Mouse (Mus musculus): ENCODE results near the gene Taf1d.
"Not testable (repeated sequence)": the region's sequence is repeated elsewhere in the genome, so short reads cannot be mapped to it uniquely, and the experiment has no call there.

Gene Taf1d

DNA sequence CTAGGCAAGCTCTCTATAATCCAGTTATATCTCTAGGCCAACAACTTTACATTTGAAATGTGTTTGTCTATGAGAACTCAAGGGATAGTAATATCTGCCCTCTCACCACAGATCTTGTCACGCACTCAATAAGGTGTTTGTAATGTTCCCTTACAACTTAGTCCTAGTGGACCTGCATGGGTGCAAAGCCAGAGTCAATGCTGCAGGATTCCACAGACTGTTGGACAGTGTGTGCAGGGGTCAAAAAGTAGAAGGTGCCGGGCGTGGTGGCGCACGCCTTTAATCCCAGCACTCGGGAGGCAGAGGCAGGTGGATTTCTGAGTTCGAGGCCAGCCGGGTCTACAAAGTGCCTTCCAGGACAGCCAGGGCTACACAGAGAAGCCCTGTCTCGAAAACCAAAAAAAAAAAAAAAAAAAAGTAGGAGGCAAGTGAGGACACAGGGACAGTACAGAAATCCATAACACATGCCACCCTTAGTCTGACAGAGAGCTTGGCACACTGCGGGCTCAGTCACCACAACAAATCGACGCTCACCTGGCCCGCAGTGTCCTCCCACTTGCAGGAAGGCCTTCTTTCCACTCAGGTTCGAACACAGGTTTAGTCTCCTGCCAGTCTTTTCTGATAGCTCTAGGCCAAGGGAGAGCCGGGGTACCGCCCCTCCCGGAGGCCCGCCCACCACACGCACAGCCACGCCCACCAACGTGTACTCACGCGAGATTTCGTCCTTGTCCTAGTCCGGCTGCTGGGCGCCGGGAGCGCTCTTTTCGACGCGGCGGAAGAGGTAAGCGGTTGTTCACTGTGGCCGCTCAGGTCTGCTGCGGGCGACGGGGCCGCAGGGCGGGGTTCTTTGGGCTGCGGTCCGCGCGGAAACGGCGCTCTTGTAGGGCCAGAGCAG, at the start of gene Taf1d:
Gene Taf1d, plus strand, starts transcription at position 712 of the 895 bp plus-strand sequence.
- peak; percentile 93 for DNase-seq (ENCODE audit: low read depth, low spot score)

DNA sequence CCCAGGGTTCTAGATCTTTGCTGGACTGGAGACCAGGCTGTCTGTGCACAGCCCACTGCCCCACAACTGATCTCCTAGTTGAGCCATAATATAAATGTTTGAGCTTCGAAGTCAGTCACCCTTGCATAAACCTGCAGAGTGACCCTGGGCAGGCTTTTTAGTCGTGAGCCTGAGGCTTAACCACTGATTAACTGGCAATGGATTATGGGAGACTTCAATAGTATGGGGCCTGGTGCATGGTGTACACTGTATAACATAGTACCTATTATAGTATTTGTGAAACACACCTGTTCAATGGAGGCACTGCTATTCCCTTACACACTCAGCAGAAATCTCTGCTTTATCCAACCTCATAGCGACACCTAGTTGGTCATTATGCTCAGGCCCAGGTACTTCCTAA, 49.8 kb upstream of the Taf1d start:
- no peak for DNase-seq (ENCODE audit: low read depth, low spot score)

DNA sequence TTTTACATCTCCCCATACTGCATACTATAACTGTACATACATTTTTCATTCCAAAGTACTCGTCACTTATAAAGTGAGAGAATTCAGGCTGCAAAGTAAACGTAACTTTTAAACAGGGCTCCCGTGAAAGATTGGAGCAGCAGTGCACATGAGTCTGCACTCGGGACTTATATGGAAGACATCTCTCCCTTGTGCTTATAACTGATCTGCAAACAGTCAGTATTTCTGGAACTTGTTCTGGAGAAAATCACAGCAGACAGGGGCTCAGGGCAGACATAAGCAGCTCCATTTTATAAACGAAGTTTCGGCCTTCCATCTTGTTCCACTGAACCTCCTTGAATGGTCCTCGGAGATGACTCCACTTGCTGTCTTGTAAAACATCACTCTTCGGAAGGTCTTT, 44.0 kb upstream of the Taf1d start:
- no peak for DNase-seq (ENCODE audit: low read depth, low spot score)

DNA sequence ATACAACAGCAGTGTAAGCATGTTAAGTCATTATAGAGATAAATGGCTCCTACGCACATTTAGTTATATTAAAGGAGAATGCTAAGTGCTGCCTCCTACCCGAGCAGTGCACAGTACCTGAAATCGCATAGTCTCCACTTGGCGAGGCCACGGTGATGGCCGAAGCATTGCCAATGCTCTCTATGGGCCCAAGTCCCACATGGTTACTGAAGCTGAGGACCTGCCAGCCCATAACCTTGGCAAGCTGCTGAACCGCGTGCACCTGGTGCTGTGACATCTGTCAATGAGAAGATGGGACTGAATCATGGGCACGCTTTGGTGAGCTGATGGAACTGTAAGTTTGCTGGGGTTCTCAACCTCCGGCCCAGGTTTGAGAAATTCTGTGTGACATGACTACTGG, 42.5 kb upstream of the Taf1d start:
- no peak for DNase-seq (ENCODE audit: low read depth, low spot score)

GRCm38 (mm10) chr9:15273981-15274380, 32.0 kb upstream of the Taf1d start:
- no peak for DNase-seq (ENCODE audit: low read depth, low spot score)

GRCm38 (mm10) chr9:15276855-15277254, 29.2 kb upstream of the Taf1d start:
- no peak for DNase-seq (ENCODE audit: low read depth, low spot score)

DNA sequence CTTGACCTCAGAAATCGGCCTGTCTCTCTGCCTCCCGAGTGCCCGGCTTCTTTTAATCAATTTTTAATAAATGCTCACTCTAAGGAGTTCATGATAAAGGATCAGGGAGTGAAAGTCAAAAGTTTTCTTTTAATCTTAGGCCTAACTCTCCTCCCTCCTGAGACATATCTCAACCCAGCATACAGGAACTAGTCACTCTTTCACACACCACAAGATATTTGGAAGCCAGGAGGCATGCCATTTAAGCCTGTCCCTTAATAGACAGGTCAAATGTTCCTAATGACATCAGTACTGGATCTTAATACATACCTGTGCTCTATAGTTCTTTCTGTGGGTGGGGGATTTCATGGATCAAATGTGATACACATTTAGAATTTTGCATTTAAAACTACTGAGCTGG, 27.7 kb upstream of the Taf1d start:
- peak; percentile 7 for DNase-seq (ENCODE audit: low read depth, low spot score)

- DNase-seq (ENCODE audit: low read depth, low spot score) = peak; percentile 3
These were observed 26.8 kb upstream of the Taf1d start for GRCm38 (mm10) chr9:15279139-15279648.

DNA sequence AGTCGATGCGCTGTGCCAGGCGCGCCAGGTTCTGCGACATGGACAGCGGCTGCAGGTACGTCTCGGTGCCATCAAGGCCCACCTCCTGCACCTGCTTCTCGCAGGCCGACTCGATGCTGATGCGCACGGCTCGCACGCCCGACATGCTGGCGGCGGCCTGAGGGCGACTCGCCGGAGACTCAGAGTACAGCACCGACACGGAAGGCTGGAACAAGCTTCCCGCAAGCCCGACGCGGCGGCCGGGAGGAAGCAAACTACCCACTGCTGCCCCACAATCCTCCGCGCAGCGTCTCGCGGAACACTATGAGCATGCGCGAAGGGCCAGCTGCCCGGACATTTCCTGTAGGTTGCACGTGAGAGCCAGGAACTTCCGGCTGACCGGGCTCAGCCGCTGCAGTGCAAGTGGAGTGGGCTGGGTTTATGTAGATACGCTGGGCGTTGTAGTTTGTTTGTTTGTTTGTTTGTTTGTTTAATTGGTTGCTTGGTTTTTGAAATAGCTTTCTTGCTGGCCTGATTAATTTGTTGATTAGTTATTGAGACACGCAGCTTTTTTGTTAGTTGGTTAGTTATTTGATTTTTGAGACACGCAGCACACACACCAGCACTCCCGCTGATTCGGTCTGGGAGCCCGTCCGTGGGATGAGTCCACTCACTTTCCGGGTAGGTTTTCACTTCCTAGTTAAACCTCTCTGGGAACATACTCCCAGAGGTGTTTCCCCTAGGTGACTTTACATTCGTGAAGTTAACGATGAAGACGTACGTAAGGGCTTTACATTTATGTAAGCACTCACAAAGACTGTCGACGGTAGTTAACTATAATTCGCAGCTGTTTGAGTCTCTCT, 26.1 kb upstream of the Taf1d start, which contains the start of gene Med17:
Gene Med17, minus strand, starts transcription at position 283 of the 842 bp plus-strand sequence.
- peak; percentile 93 for DNase-seq (ENCODE audit: low read depth, low spot score)

- DNase-seq (ENCODE audit: low read depth, low spot score) = no peak
These were observed 25.5 kb upstream of the Taf1d start for GRCm38 (mm10) chr9:15280491-15280879.

GRCm38 (mm10) chr9:15285443-15285842, 20.6 kb upstream of the Taf1d start:
- peak; percentile 34 for DNase-seq (ENCODE audit: low read depth, low spot score)

GRCm38 (mm10) chr9:15287846-15288245, 18.2 kb upstream of the Taf1d start:
- no peak for DNase-seq (ENCODE audit: low read depth, low spot score)

DNA sequence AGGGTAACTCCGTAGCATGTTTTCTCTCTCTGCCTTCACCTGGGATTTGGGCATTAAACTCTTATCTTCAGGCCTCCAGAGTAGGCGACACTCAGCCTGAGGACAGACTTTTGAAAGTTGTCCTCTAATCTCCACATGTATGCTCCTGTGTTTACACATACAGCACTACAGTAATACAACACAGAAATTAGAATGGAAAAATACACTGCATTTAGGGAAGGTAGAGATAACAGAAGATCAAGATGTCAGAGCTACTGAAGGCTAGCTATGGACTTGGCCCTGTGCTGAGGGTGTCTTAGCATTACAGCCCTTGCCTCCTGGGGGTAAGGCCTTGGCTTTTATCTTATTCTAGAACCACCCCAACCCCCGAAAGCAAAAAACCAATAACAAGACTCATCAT, 17.6 kb upstream of the Taf1d start:
- DNase-seq (ENCODE audit: low read depth, low spot score) = no peak

DNA sequence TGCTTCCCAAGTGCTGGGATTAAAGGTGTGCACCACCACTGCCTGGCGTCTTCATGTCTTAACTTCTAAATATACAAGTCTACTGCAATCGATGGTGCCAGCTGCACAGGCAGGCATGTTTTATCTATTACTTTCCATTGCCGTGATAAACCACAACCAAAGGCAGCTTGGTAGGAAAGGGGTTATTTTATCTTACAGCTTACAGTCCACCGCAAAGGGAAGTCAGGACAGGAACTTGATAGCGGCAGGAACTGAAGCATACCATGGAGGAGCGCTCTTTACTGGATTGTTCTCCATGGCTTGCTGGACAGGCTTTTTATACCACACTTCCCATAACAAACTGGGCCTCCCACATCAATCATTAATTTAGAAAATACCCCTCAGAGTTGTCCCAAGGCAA, 16.8 kb upstream of the Taf1d start:
- DNase-seq (ENCODE audit: low read depth, low spot score) = no peak

DNA sequence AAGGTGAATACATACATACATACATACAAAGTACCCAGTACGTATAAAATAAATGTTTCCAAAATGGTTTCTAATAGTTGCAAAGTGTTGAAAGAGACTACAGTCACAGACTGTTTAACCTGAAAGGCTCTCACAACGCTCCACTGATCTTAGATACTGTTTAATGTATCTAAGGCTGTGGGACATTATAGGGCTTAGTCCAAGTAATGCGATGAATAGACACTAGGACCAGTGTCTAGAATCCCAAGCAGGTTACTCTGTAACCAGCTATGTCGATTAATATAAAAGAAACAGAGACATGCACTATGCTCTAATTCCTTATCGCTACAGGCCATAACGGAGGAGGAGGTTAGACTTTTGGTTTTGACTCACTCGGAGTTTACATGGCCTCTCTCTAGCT, 8.9 kb upstream of the Taf1d start:
- DNase-seq (ENCODE audit: low read depth, low spot score) = no peak

GRCm38 (mm10) chr9:15298451-15298850, 7.6 kb upstream of the Taf1d start:
- no peak for DNase-seq (ENCODE audit: low read depth, low spot score)

- DNase-seq (ENCODE audit: low read depth, low spot score) = no peak
These were observed 6.0 kb upstream of the Taf1d start for GRCm38 (mm10) chr9:15300056-15300455.

DNA sequence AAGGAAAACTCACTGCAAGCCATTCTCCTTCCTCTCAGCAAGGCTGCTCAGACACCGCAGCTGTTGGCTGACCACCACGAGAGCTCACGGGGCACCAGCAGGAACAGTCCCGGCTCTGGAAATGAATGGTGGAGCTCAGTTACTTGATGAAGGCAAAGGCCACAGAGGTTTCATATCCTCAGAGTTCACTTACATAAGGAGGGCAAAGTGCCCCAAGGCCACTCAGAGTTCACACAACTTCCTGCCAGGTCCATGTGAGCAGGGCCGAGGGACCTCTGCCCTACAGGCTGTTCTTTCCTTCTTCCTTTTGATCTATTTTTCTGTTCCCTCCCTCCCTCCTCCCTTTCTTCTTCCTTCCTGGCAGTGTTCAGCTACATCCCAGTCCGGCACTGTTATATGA, 4.6 kb upstream of the Taf1d start:
- DNase-seq (ENCODE audit: low read depth, low spot score) = no peak

GRCm38 (mm10) chr9:15302006-15302405, 4.0 kb upstream of the Taf1d start:
- DNase-seq (ENCODE audit: low read depth, low spot score) = not testable (repeated sequence)

GRCm38 (mm10) chr9:15302881-15303280, 3.1 kb upstream of the Taf1d start:
- DNase-seq (ENCODE audit: low read depth, low spot score) = no peak

GRCm38 (mm10) chr9:15306398-15307119, 545 bp downstream of the Taf1d start, which contains the start of gene 4931406C07Rik:
TSS of gene 4931406C07Rik (minus strand) at chr9:15306448.
- DNase-seq (ENCODE audit: low read depth, low spot score) = no peak

- DNase-seq (ENCODE audit: low read depth, low spot score) = no peak
These were observed 1.2 kb downstream of the Taf1d start for GRCm38 (mm10) chr9:15307257-15307656.

Data from 3T3-L1 (cell line).